Mouse (Mus musculus): Measurements from ENCODE around the gene Tmtc2. TPM values are rescaled to one million over a fixed set of nuclear protein-coding genes. Genes with fewer than 3 reads are reported as not detected.

The Tmtc2 gene
- total and polyA plus RNA-seq, 2 experiments: 2.4 to 7.6 TPM

- Histone ChIP-seq H3K79me2 (ENCODE audit: control insufficient read depth, insufficient read depth, low read length) (no peaks in the 10 kb centered on the region; the same call in 1 of the 2 replicates), H3K27ac (replicated peaks; ENCODE audit: insufficient read depth, low read depth, low read length) (no peak overlapping the region), H3K4me1 (ENCODE audit: control insufficient read depth, insufficient read depth, low read length) (no peaks in the 10 kb centered on the region; the same call in 1 of the 2 replicates), H3K9ac (ENCODE audit: low read depth, low read length) (no peak overlapping the region), H3K4me3 (ENCODE audit: insufficient read depth, low read depth, low read length) (no peak overlapping the region), H3K36me3 (ENCODE audit: control insufficient read depth, insufficient read depth, low read length) (no peaks in the 10 kb centered on the region), H3K27me3 (ENCODE audit: control insufficient read depth, insufficient read depth, low read length) (no peaks in the 10 kb centered on the region)
- no peak for DNase-seq (ENCODE audit: extremely low read depth, low read depth, low spot score)
- WGBS: 86% methylated on average over 7 of the region's 7 CpGs
- TF ChIP-seq POLR2A (IDR thresholded peaks at IDR 0.05; ENCODE audit: extremely low read depth, insufficient read depth, low read length) (no peak), CTCF (IDR thresholded peaks at IDR 0.05; ENCODE audit: low read depth, low read length) (no peak)
These were observed 60.4 kb downstream of the Tmtc2 start for GRCm38 (mm10) chr10:105513777-105514322.

GRCm38 (mm10) chr10:105509896-105510272 is 64.4 kb downstream of the Tmtc2 start:
- DNase-seq (ENCODE audit: extremely low read depth, low read depth, low spot score): no peak
- H3K27me3 ChIP-seq (ENCODE audit: control insufficient read depth, insufficient read depth, low read length): no peaks in the 10 kb centered on the region
- H3K4me3 ChIP-seq (ENCODE audit: insufficient read depth, low read depth, low read length): no peak overlapping the region
- no peaks in the 10 kb centered on the region; the same call in 1 of the 2 replicates for H3K79me2 ChIP-seq (ENCODE audit: control insufficient read depth, insufficient read depth, low read length)
- H3K36me3 ChIP-seq (ENCODE audit: control insufficient read depth, insufficient read depth, low read length): no peaks in the 10 kb centered on the region
- no peak overlapping the region for H3K9ac ChIP-seq (ENCODE audit: low read depth, low read length)
- WGBS: 76% methylated on average over 5 of the region's 5 CpGs
- no peaks in the 10 kb centered on the region; the same call in 1 of the 2 replicates for H3K4me1 ChIP-seq (ENCODE audit: control insufficient read depth, insufficient read depth, low read length)
- H3K27ac ChIP-seq (replicated peaks; ENCODE audit: insufficient read depth, low read depth, low read length): no peak overlapping the region
- TF ChIP-seq CTCF (IDR thresholded peaks at IDR 0.05; ENCODE audit: low read depth, low read length) (no peak), POLR2A (IDR thresholded peaks at IDR 0.05; ENCODE audit: extremely low read depth, insufficient read depth, low read length) (no peak)

GRCm38 (mm10) chr10:105509146-105509895 is 64.9 kb downstream of the Tmtc2 start:
- WGBS: 72% methylated on average over 11 of the region's 12 CpGs
- no peak overlapping the region for H3K9ac ChIP-seq (ENCODE audit: low read depth, low read length)

GRCm38 (mm10) chr10:105507982-105508786 is 66.1 kb downstream of the Tmtc2 start:
- H3K4me1 ChIP-seq (ENCODE audit: control insufficient read depth, insufficient read depth, low read length): no peaks in the 10 kb centered on the region; the same call in 1 of the 2 replicates
- H3K36me3 ChIP-seq (ENCODE audit: control insufficient read depth, insufficient read depth, low read length): no peaks in the 10 kb centered on the region
- H3K27ac ChIP-seq (replicated peaks; ENCODE audit: insufficient read depth, low read depth, low read length): no peak overlapping the region
- no peak overlapping the region for H3K4me3 ChIP-seq (ENCODE audit: insufficient read depth, low read depth, low read length)
- no peaks in the 10 kb centered on the region for H3K27me3 ChIP-seq (ENCODE audit: control insufficient read depth, insufficient read depth, low read length)
- WGBS: 80% methylated on average over 3 of the region's 3 CpGs
- TF ChIP-seq CTCF (IDR thresholded peaks at IDR 0.05; ENCODE audit: low read depth, low read length): no peak
- TF ChIP-seq POLR2A (IDR thresholded peaks at IDR 0.05; ENCODE audit: extremely low read depth, insufficient read depth, low read length): no peak
- H3K79me2 ChIP-seq (ENCODE audit: control insufficient read depth, insufficient read depth, low read length): no peaks in the 10 kb centered on the region; the same call in 1 of the 2 replicates
- no peak overlapping the region for H3K9ac ChIP-seq (ENCODE audit: low read depth, low read length)
- no peak for DNase-seq (ENCODE audit: extremely low read depth, low read depth, low spot score)

More at GRCm38 (mm10) chr10:105509146-105509895, 64.9 kb downstream of the Tmtc2 start:
- H3K79me2 ChIP-seq (ENCODE audit: control insufficient read depth, insufficient read depth, low read length): no peaks in the 10 kb centered on the region; the same call in 1 of the 2 replicates
- no peaks in the 10 kb centered on the region; the same call in 1 of the 2 replicates for H3K4me1 ChIP-seq (ENCODE audit: control insufficient read depth, insufficient read depth, low read length)
- H3K4me3 ChIP-seq (ENCODE audit: insufficient read depth, low read depth, low read length): no peak overlapping the region
- no peaks in the 10 kb centered on the region for H3K27me3 ChIP-seq (ENCODE audit: control insufficient read depth, insufficient read depth, low read length)
- no peaks in the 10 kb centered on the region for H3K36me3 ChIP-seq (ENCODE audit: control insufficient read depth, insufficient read depth, low read length)
- no peak for DNase-seq (ENCODE audit: extremely low read depth, low read depth, low spot score)
- no peak for TF ChIP-seq CTCF (IDR thresholded peaks at IDR 0.05; ENCODE audit: low read depth, low read length)
- H3K27ac ChIP-seq (replicated peaks; ENCODE audit: insufficient read depth, low read depth, low read length): no peak overlapping the region

- 96% methylated on average over 4 of the region's 4 CpGs for WGBS
- no peak for DNase-seq (ENCODE audit: extremely low read depth, low read depth, low spot score)
- Histone ChIP-seq H3K27me3 (ENCODE audit: control insufficient read depth, insufficient read depth, low read length) (no peaks in the 10 kb centered on the region), H3K4me3 (ENCODE audit: insufficient read depth, low read depth, low read length) (no peak overlapping the region), H3K27ac (replicated peaks; ENCODE audit: insufficient read depth, low read depth, low read length) (no peak overlapping the region), H3K79me2 (ENCODE audit: control insufficient read depth, insufficient read depth, low read length) (no peaks in the 10 kb centered on the region; the same call in 1 of the 2 replicates), H3K36me3 (ENCODE audit: control insufficient read depth, insufficient read depth, low read length) (no peaks in the 10 kb centered on the region), H3K9ac (ENCODE audit: low read depth, low read length) (no peak overlapping the region), H3K4me1 (ENCODE audit: control insufficient read depth, insufficient read depth, low read length) (no peaks in the 10 kb centered on the region; the same call in 1 of the 2 replicates)
- TF ChIP-seq CTCF (IDR thresholded peaks at IDR 0.05; ENCODE audit: low read depth, low read length) (no peak), POLR2A (IDR thresholded peaks at IDR 0.05; ENCODE audit: extremely low read depth, insufficient read depth, low read length) (no peak)
These were observed 68.2 kb downstream of the Tmtc2 start for GRCm38 (mm10) chr10:105506046-105506445.
